Mouse (Mus musculus): ENCODE results near the gene Vps11.
"Not testable (repeated sequence)": the region's sequence is repeated elsewhere in the genome, so short reads cannot be mapped to it uniquely, and the experiment has no call there.

- TF ChIP-seq CTCF (IDR thresholded peaks at IDR 0.05; ENCODE audit: low read depth, low read length); POLR2A (IDR thresholded peaks at IDR 0.05; ENCODE audit: borderline replicate concordance, low read depth, low read length): not testable (repeated sequence)
These were observed 25.0 kb downstream of the Vps11 start for GRCm38 (mm10) chr9:44336513-44336912.
